Mouse (Mus musculus) forebrain, embryonic 13.5 days (tissue): Measurements from ENCODE around the gene Ppp2r2c. TPM values are rescaled to one million over a fixed set of nuclear protein-coding genes. Genes with fewer than 3 reads are reported as not detected.

Experiments used
- ATAC-seq: fragments of 200-750 bp; cut with Nextera tagmentation; 2 replicates; pipeline ENCODE4 v1.8.0; 2017
- H3K27ac ChIP-seq: fragments of 300-500 bp; sonication (generic); 2 replicates; pipeline ENCODE4 v1.5.1; 2015; ENCODE audit warnings: inconsistent platforms, mild to moderate bottlenecking, moderate library complexity
- H3K27me3 ChIP-seq: fragments of 300-500 bp; sonication (generic); 2 replicates; pipeline ENCODE4 v1.6.1; 2015; ENCODE audit warnings: mild to moderate bottlenecking, inconsistent platforms
- H3K36me3 ChIP-seq: fragments of 300-500 bp; sonication (generic); 2 replicates; pipeline ENCODE4 v1.6.1; 2015; ENCODE audit warnings: mild to moderate bottlenecking, inconsistent platforms; ENCODE audit not compliant: poor library complexity, severe bottlenecking
- H3K4me1 ChIP-seq: fragments of 300-500 bp; sonication (generic); 2 replicates; pipeline ENCODE4 v1.6.1; 2015; ENCODE audit warnings: inconsistent platforms
- H3K4me2 ChIP-seq: fragments of 300-500 bp; sonication (generic); 2 replicates; pipeline ENCODE4 v1.6.1; 2015; ENCODE audit warnings: inconsistent platforms, mild to moderate bottlenecking, moderate library complexity
- H3K4me3 ChIP-seq: fragments of 300-500 bp; sonication (generic); 2 replicates; pipeline ENCODE4 v1.5.1; 2015; ENCODE audit warnings: mild to moderate bottlenecking, inconsistent platforms
- H3K9ac ChIP-seq: fragments of 300-500 bp; sonication (generic); 2 replicates; pipeline ENCODE4 v1.6.1; 2015; ENCODE audit warnings: mild to moderate bottlenecking, inconsistent platforms
- H3K9me3 ChIP-seq: fragments of 300-500 bp; sonication (generic); replicated peaks from 2 replicates; pipeline ENCODE4 v1.6.1; 2016; ENCODE audit warnings: inconsistent platforms
- WGBS: fragments of 180-500 bp; shearing (Covaris S2); methylation state at CpG from one replicate; pipeline ENCODE4 v1.1.7; 2015; 5-methylcytosine and 5-hydroxymethylcytosine counted together
- polyA plus RNA-seq: library from polyadenylated mRNA; unstranded; fragments of >200 nt; fragmentation: Nextera tagmentation; extraction: Ambion mirVana; gene quantifications from 2 replicates; pipeline ENCODE4 v1.2.1, GENCODE M21; 2015

The Ppp2r2c gene
- polyA plus RNA-seq, 1 experiment from 2014 or later, result 9.0 TPM

GRCm38 (mm10) chr5:36841701-36842100, 26.6 kb upstream of the Ppp2r2c start:
- H3K27ac ChIP-seq, result no peak overlapping the region
- ATAC-seq, result no peak

GRCm38 (mm10) chr5:36844490-36844889, 23.8 kb upstream of the Ppp2r2c start:
- WGBS, result 79% methylated on average over 10 of the region's 10 CpGs
- no peaks in the 10 kb centered on the region; the same call in 1 of the 2 replicates for H3K27me3 ChIP-seq
- no peaks in the 10 kb centered on the region for H3K36me3 ChIP-seq
- H3K4me1 ChIP-seq, result no peaks in the 10 kb centered on the region
- ATAC-seq, result no peak
- no peaks in the 10 kb centered on the region for H3K9me3 ChIP-seq
- H3K9ac ChIP-seq, result no peak overlapping the region
- H3K27ac ChIP-seq, result no peak overlapping the region
- no peak overlapping the region for H3K4me2 ChIP-seq
- no peak overlapping the region for H3K4me3 ChIP-seq

More at GRCm38 (mm10) chr5:36841701-36842100, 26.6 kb upstream of the Ppp2r2c start:
- Histone ChIP-seq H3K9me3 (no peaks in the 10 kb centered on the region), H3K36me3 (no peaks in the 10 kb centered on the region), H3K27me3 (peaks cover 4% of the 10 kb centered on the region; the same call in 1 of the 2 replicates), H3K4me1 (no peaks in the 10 kb centered on the region), H3K4me2 (no peak overlapping the region), H3K9ac (no peak overlapping the region), H3K4me3 (no peak overlapping the region)
- 73% methylated on average over 1 of the region's 1 CpGs for WGBS

- Histone ChIP-seq H3K9ac (no peak overlapping the region), H3K27ac (no peak overlapping the region), H3K9me3 (no peaks in the 10 kb centered on the region), H3K4me3 (no peak overlapping the region), H3K4me2 (no peak overlapping the region), H3K36me3 (no peaks in the 10 kb centered on the region), H3K4me1 (0 out of 2 replicates have a peak, but pooled peaks cover 4% of the 10 kb centered on the region), H3K27me3 (no peaks in the 10 kb centered on the region)
- WGBS, result 56% methylated on average over 4 of the region's 4 CpGs
- ATAC-seq, result no peak
Measured at GRCm38 (mm10) chr5:36851572-36851971, 16.7 kb upstream of the Ppp2r2c start.

GRCm38 (mm10) chr5:36855180-36855579, 13.1 kb upstream of the Ppp2r2c start:
- Histone ChIP-seq H3K9ac (no peak overlapping the region), H3K4me1 (0 out of 2 replicates have a peak, but pooled peaks cover 4% of the 10 kb centered on the region), H3K4me3 (no peak overlapping the region), H3K27me3 (no peaks in the 10 kb centered on the region; the same call in 1 of the 2 replicates), H3K36me3 (no peaks in the 10 kb centered on the region), H3K27ac (no peak overlapping the region), H3K9me3 (no peaks in the 10 kb centered on the region), H3K4me2 (no peak overlapping the region)
- ATAC-seq, result no peak
- 78% methylated on average over 3 of the region's 3 CpGs for WGBS

- Histone ChIP-seq H3K4me2 (no peak overlapping the region), H3K9ac (no peak overlapping the region), H3K9me3 (0 out of 2 replicates have a peak, but pooled peaks cover 3% of the 10 kb centered on the region), H3K27ac (no peak overlapping the region), H3K27me3 (no peaks in the 10 kb centered on the region; the same call in 1 of the 2 replicates), H3K4me3 (no peak overlapping the region), H3K4me1 (0 out of 2 replicates have a peak, but pooled peaks cover 2% of the 10 kb centered on the region), H3K36me3 (no peaks in the 10 kb centered on the region)
- 92% methylated on average over 7 of the region's 7 CpGs for WGBS
- ATAC-seq, result no peak
Measured at GRCm38 (mm10) chr5:36856529-36856928, 11.8 kb upstream of the Ppp2r2c start.

- no peak overlapping the region for H3K4me2 ChIP-seq
- no peak overlapping the region; the same call in 1 of the 2 replicates for H3K9ac ChIP-seq
- no peak overlapping the region for H3K4me3 ChIP-seq
- no peaks in the 10 kb centered on the region for H3K36me3 ChIP-seq
- H3K27ac ChIP-seq, result no peak overlapping the region
- no peaks in the 10 kb centered on the region for H3K4me1 ChIP-seq
- 70% methylated on average over 5 of the region's 5 CpGs for WGBS
- H3K27me3 ChIP-seq, result peaks cover 3% of the 10 kb centered on the region; the same call in 1 of the 2 replicates
- no peak for ATAC-seq
- 0 out of 2 replicates have a peak, but pooled peaks cover 3% of the 10 kb centered on the region for H3K9me3 ChIP-seq
Measured at GRCm38 (mm10) chr5:36857546-36857945, 10.8 kb upstream of the Ppp2r2c start.

GRCm38 (mm10) chr5:36861084-36861483, 7.2 kb upstream of the Ppp2r2c start:
- peaks cover 26% of the 10 kb centered on the region for H3K27me3 ChIP-seq

GRCm38 (mm10) chr5:36866701-36867250, 1.5 kb upstream of the Ppp2r2c start:
- Histone ChIP-seq H3K9ac (no peak overlapping the region), H3K4me3 (no peak overlapping the region), H3K27ac (no peak overlapping the region), H3K4me1 (peaks cover 14% of the 10 kb centered on the region), H3K9me3 (no peaks in the 10 kb centered on the region), H3K4me2 (no peak overlapping the region), H3K27me3 (peaks cover 83% of the 10 kb centered on the region), H3K36me3 (no peaks in the 10 kb centered on the region)
- WGBS, result 71% methylated on average over 7 of the region's 7 CpGs
- no peak for ATAC-seq

More at GRCm38 (mm10) chr5:36861084-36861483, 7.2 kb upstream of the Ppp2r2c start:
- H3K27ac ChIP-seq, result no peak overlapping the region
- no peaks in the 10 kb centered on the region for H3K4me1 ChIP-seq
- no peak overlapping the region for H3K9ac ChIP-seq
- H3K4me3 ChIP-seq, result no peak overlapping the region
- 93% methylated on average over 2 of the region's 2 CpGs for WGBS
- no peaks in the 10 kb centered on the region for H3K36me3 ChIP-seq
- 0 out of 2 replicates have a peak, but pooled peaks cover 3% of the 10 kb centered on the region for H3K9me3 ChIP-seq
- no peak for ATAC-seq
- no peak overlapping the region for H3K4me2 ChIP-seq

GRCm38 (mm10) chr5:36867561-36867960, 752 bp upstream of the Ppp2r2c start:
- ATAC-seq, result no peak
- Histone ChIP-seq H3K9me3 (no peaks in the 10 kb centered on the region), H3K36me3 (no peaks in the 10 kb centered on the region), H3K27ac (no peak overlapping the region), H3K9ac (no peak overlapping the region), H3K4me1 (peaks cover 14% of the 10 kb centered on the region), H3K27me3 (peaks cover 89% of the 10 kb centered on the region), H3K4me2 (peak overlapping the region; percentile 78), H3K4me3 (peak overlapping the region; percentile 49; the same call in 1 of the 2 replicates)
- WGBS, result 4% methylated on average over 6 of the region's 6 CpGs

GRCm38 (mm10) chr5:36869186-36869577, 869 bp downstream of the Ppp2r2c start:
- H3K9ac ChIP-seq, result peak overlapping the region; percentile 65
- peaks cover 94% of the 10 kb centered on the region for H3K27me3 ChIP-seq
- peak overlapping the region; percentile 78 for H3K4me2 ChIP-seq
- 3% methylated on average over 7 of the region's 7 CpGs for WGBS
- no peak for ATAC-seq
- H3K4me1 ChIP-seq, result peaks cover 14% of the 10 kb centered on the region
- H3K4me3 ChIP-seq, result peak overlapping the region; percentile 49
- no peaks in the 10 kb centered on the region for H3K9me3 ChIP-seq
- H3K36me3 ChIP-seq, result no peaks in the 10 kb centered on the region
- peak overlapping the region; percentile 42; the same call in 1 of the 2 replicates for H3K27ac ChIP-seq

- under 1% methylated on average over 50 of the region's 56 CpGs for WGBS
- peak overlapping the region; percentile 42 for H3K27ac ChIP-seq
Measured at GRCm38 (mm10) chr5:36869578-36870236, 1.4 kb downstream of the Ppp2r2c start.

GRCm38 (mm10) chr5:36870916-36871315, 2.6 kb downstream of the Ppp2r2c start:
- Histone ChIP-seq H3K4me3 (no peak overlapping the region), H3K9me3 (no peaks in the 10 kb centered on the region), H3K27ac (no peak overlapping the region), H3K4me1 (peaks cover 14% of the 10 kb centered on the region), H3K36me3 (no peaks in the 10 kb centered on the region), H3K4me2 (no peak overlapping the region), H3K9ac (no peak overlapping the region), H3K27me3 (peaks cover 88% of the 10 kb centered on the region)
- ATAC-seq, result no peak
- WGBS, result 89% methylated on average over 6 of the region's 6 CpGs

More at GRCm38 (mm10) chr5:36869578-36870236, 1.4 kb downstream of the Ppp2r2c start:
- H3K36me3 ChIP-seq, result no peaks in the 10 kb centered on the region
- H3K4me3 ChIP-seq, result peak overlapping the region; percentile 49
- peaks cover 94% of the 10 kb centered on the region for H3K27me3 ChIP-seq
- peak; percentile 51; the same call in 1 of the 2 replicates for ATAC-seq
- H3K4me1 ChIP-seq, result peaks cover 14% of the 10 kb centered on the region
- no peaks in the 10 kb centered on the region for H3K9me3 ChIP-seq
- H3K4me2 ChIP-seq, result peak overlapping the region; percentile 78
- peak overlapping the region; percentile 65 for H3K9ac ChIP-seq
